Mouse (Mus musculus): ENCODE results near the gene 4933428G20Rik.

GRCm38 (mm10) chr11:97478345-97478744 is 21.8 kb downstream of the 4933428G20Rik start:
- TF ChIP-seq POLR2A (IDR thresholded peaks at IDR 0.05; ENCODE audit: control insufficient read depth, extremely low read depth, insufficient read depth, low read length, poor library complexity) (no peak), CTCF (IDR thresholded peaks at IDR 0.05; ENCODE audit: borderline replicate concordance, control insufficient read depth, extremely low read depth, insufficient read depth, low read length, poor library complexity) (no peak)
